Mouse (Mus musculus) mouse trophoblast stem cell (cell line): ENCODE measurements around the gene Prkd2.

Experiments used
- in situ Hi-C, 2 experiments: fragments of 300-500 bp; cut with MseI, MboI; formaldehyde crosslinking; loops; 2 replicates in 1 of 2; 3 replicates in 1 of 2; pipeline ENCODE4 v1.15.1; 2025

Gene Prkd2

GRCm38 (mm10) chr7:16893612-16894011, 50.9 kb downstream of the Prkd2 start:
- in situ Hi-C loops = no loop called here

DNA sequence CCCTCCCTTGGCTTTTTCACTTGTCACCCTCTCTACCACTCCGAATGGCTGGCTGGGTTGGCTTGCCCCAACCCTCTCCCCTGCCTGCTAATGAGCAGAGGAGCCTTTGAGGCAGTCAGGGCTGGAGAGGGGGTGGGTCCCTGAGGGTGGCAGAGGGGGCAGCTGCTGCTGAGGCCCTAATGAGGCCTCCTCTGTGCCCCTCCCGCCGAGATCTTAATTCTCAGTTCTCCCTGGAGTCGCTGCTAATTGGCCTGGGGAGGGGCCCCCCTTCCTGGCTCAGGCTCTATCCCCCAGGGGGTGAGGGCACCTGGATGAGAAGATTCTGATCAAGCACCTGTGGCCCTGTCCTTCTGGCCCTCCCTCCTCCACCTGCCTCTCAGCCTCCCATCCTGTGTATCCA, 51.6 kb downstream of the Prkd2 start:
- in situ Hi-C loops = no loop called here

DNA sequence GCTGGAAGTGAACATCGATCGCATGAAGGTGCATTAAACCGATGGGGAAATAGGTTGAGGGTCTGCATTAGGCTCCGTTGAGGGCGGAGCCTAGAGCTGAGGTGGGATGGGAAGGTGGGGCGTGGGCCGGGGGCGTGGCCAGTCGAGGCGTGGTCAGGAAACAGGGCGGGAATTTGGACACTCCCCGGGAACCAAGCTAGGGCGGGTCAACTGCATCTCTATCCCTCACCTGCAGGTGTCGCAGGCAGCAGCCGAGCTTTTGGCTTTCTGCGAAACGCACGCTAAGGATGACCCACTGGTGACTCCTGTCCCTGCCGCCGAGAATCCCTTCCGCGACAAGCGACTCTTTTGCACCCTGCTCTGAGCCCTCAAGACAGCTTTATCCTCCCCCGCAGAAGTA, 52.3 kb downstream of the Prkd2 start:
- in situ Hi-C loops = no loop called here

DNA sequence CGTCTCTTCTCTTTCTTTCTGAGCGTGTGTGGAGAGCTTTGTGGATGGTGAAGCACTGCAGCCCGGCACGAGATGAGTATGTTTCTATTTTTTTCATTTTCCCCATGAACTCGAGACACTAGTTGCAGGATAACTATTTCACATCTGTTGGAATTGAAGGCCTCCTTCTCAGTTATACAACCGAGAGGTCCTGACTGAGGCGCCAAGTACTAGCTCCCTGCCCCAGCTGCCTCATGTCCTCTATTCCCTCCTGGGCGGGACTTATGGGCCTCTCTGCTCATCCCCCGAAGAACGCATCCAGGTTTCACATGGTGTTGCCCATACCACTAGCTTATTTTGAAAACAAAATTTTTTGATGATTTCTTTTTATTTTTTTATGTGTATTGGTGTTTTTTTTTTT, 52.8 kb downstream of the Prkd2 start:
- in situ Hi-C loops = no loop called here

GRCm38 (mm10) chr7:16900526-16900925, 57.8 kb downstream of the Prkd2 start:
- in situ Hi-C loops = no loop called here

DNA sequence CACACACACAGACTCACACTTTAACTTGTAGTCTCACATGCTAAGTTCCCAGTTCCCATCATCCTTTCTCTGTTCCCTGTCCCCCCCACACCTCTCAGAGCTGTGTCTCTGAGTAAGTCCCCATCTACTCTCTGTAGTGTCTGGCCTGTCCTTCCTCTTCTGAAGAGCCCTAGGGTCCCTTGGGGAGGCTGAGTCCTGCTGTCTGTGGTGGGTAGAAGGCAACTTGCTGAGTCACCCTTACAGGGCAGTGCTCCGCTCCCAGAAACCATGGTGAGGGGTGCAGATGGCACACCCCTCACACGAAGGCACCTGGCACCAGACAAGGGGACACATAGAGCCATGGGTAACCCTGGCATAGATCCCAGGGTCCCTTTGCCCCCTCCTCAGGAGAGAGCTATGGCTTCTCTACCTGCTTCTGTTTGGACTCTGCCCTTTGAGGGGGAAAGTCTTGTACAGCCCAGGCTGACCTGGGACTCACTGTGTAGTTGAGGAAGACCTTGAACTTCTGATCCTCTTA, 60.8 kb downstream of the Prkd2 start:
- in situ Hi-C loops = no loop called here

- in situ Hi-C loops = no loop called here
These were observed 61.5 kb downstream of the Prkd2 start for GRCm38 (mm10) chr7:16904120-16904675.

GRCm38 (mm10) chr7:16905491-16906021, 62.9 kb downstream of the Prkd2 start:
- in situ Hi-C loops = no loop called here

GRCm38 (mm10) chr7:16906281-16906680, 63.6 kb downstream of the Prkd2 start, which contains the start of gene Ptgir:
TSS of gene Ptgir (plus strand) at chr7:16906490.
- in situ Hi-C loops = no loop called here

- in situ Hi-C loops = no loop called here
These were observed 64.3 kb downstream of the Prkd2 start for GRCm38 (mm10) chr7:16906889-16907559.

- in situ Hi-C loops = no loop called here
These were observed 65.1 kb downstream of the Prkd2 start for GRCm38 (mm10) chr7:16907842-16908241.

DNA sequence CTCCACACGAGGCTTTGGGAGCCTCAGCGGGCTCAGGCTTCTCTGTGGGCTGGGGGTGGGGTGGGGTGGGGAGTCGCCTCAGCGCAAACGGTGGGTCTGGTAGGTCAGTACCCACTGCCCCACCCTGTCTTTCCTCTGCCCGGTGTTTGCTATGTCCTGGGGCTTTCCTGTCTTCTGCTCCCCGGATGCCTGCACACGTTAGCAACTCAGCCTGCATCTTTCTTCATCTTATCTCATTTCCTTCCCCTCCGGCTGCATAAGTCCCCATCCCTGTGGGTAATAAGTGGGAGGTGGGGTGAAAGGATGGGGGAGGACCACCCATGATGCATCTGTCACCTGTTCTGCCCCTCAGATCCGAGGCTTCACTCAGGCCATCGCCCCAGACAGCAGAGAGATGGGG, 65.7 kb downstream of the Prkd2 start:
- in situ Hi-C loops = no loop called here

- in situ Hi-C loops = no loop called here
These were observed 66.2 kb downstream of the Prkd2 start for GRCm38 (mm10) chr7:16908859-16909258.

DNA sequence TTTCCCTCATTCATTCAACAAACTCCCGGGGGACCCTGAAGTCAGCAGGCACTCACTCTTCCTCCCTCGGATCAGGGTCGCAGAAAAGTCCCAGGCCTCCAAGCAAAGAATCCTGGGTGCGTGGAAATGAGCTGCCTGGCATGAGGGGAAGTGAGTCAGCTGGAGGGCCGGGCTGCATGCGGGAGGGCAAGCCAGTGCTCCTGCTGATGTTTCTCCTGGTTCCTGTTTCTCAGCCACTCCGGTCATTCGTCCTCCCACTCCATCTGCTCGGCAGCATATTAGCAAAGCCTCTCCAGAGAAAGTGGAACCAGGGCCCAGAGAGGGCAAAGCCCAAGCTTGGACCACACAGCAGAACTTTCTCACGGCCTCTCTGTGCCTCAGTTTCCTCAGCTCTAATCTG, 67.2 kb downstream of the Prkd2 start:
- in situ Hi-C loops = no loop called here

DNA sequence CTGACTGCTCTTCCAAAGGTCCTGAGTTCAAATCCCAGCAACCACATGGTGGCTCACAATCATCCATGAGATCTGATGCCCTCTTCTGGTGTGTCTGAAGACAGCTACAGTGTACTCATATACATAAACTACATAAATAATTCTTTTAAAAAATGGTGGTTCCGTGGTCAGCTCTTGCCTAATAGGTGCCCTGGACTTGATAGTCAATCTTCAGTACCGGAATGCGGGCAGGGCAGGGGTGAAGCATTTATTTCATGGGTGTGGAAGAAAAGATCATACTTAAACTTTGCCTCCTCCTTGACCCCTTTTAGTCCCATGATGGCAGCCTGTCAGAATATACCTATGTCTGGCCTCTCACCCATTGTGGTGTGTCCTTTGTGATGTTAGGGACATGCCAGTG, 69.2 kb downstream of the Prkd2 start:
- in situ Hi-C loops = no loop called here

GRCm38 (mm10) chr7:16912360-16912759, 69.7 kb downstream of the Prkd2 start:
- in situ Hi-C loops = no loop called here

DNA sequence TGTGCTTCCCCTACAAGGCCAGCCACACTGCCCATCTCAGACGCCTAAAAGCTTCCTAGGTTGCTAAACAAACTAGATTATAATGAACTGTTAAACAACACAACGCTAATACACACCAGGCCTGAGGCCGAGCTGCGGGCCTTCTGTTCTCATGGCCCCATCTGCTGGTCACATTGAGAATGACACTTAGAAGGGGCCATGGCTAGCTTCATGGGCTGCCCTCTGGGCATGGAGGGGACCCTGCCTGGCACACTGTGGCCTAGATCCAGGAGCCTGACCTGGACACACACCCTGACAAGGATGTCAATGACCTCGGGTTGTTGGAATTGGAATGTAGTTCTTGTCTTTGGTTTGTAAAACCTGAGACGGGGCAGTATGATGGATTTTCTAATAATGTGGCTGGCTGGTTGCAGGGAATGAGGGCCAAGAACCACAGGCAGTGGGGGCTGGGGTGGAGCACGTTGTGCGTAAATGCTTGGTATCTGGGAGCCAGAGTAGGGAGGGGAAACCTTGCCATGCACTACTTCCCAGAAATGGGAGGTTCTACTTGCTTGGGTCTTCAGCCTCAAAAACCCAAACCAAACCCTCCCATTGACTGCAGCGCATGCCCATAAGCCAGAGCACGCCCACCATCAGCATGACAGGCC, 71.2 kb downstream of the Prkd2 start:
- in situ Hi-C loops = no loop called here

GRCm38 (mm10) chr7:16914453-16915343, 72.0 kb downstream of the Prkd2 start:
- in situ Hi-C loops = no loop called here

DNA sequence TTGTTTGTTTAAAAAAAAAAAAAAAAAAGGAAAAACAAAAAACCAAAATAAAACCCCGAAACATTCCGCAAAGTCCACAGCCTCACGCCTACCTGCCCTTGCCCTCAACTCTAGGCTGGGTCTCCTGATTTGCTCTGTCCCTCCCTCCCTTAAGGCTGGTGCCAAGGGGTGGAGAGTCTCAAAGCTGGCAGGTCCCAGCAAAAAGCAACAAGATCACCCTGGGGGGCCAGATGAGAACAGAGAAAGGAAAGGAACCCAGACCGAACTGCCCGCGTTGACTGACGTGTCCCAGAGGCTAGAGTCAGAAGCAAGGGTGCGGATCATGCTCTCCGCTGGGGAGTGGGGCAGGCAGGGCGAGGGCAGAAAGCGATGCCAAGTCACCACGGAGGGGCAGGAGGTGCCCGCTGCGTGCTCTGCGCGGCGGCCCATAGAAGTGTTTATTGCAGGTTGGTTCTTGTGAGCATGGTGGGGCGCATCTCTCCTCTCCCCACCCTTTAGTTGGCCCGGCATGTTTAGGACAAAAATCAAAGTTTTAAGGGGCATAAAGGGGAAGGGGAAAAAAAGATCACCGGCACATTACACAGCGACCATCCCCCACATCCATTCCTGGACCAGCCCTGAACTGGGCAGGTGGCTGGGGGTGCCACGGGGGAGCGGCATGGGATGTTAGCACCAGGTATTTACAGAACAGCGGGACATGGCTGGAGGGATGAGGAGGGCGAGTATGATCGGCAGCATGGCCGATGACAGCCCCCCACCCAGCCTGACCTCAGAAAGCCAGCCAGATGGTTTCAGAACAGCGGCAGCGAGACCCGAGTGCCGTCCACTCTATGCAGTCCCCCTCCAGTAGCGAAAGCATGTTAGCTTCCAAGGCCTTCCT, 73.0 kb downstream of the Prkd2 start:
- in situ Hi-C loops = no loop called here

- in situ Hi-C loops = no loop called here
These were observed 73.9 kb downstream of the Prkd2 start for GRCm38 (mm10) chr7:16916342-16917265.
